Mouse (Mus musculus): ENCODE measurements at regions not wholly inside any gene's neighbourhood (a gene's known extent, or its start where the extent isn't known, plus 50 kb on each side); places are given as distances from the start of the nearest gene placed in this dataset.

DNA sequence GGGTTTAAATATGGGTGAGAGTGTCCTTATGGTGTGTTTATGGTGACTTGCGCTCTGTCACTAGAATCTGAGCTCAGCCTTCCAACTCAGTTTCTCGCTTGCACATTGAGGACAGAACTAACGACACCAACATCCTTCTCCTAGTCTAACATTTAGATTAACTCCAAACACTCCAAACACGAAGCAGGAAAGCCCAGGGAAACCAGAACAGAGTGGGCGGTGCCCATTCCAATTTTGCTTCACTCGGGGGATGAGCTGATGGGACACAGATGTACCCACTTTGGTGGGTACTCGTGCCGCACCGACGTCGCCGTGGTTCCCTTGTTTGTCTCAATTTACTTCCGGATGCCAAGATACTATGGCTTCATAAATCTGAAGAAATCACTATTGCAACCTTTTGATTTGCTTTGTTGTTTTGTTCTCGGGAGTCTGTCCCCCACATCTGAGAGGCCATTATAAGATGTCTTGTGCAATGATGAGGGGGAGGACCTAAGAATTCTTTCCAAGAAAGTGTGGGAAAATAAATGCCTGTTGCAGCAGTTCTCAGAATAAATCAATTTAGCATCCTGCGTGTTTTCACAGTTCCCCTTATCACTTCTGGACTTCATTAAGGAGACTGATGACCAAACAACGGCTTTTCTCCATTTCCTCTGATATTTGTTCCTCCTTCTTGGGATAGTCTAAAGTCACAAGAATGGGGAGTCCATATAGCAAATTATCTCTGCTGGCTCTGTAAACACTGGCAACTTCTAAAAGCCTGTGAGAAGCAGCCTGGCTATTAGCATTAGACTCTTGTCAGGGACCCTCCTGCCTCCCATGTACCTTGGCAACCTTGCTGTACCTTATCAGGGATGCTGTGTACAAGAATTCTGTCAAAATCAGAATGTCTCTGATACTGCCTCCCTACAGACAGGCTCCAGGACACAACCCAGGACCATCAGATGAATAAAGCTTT lies 96.2 kb upstream of the Klf9 start:
- peak; percentile 74 for DNase-seq (ENCODE audit: low spot score)

DNA sequence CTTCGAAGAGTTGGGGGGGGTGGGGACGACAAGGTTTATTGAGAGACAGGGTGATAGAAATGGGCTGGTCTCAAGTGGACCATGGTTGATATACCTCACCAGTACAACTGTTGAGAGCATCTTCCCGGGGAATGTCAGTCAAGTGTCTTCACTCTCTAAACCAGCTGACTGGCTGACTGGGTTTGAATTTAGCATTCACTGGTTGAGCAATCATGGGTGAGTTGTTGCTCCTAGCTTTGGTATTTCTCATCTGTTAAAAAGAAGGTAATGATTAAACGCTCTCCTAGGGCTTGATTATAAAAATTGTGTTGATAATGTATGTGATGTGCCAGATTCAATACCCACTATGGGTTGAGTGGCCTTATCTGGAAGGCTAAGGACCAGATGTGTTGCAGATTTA lies 89.6 kb upstream of the Klf9 start:
- DNase-seq (ENCODE audit: low spot score), result no peak

DNA sequence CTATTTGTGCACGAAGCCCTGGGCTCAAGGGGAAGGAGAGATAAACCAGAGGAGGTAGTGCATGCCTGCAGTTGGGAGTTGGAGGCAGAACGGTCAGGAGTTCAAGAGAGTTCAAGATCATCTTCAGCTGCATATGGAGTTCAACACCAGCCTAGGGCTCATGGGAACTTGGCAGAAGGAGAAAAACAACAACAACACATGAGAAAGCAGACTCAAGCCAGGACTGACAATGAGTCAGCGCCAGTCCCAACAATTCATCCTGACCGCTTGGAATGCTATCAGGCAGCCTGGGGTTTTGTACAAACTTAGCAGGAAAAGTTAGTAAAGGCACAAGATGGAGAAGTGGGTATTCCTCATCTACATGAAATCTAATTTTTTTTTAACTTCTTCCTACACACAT lies 86.6 kb upstream of the Klf9 start:
- peak; percentile 87 for DNase-seq (ENCODE audit: low spot score)

DNA sequence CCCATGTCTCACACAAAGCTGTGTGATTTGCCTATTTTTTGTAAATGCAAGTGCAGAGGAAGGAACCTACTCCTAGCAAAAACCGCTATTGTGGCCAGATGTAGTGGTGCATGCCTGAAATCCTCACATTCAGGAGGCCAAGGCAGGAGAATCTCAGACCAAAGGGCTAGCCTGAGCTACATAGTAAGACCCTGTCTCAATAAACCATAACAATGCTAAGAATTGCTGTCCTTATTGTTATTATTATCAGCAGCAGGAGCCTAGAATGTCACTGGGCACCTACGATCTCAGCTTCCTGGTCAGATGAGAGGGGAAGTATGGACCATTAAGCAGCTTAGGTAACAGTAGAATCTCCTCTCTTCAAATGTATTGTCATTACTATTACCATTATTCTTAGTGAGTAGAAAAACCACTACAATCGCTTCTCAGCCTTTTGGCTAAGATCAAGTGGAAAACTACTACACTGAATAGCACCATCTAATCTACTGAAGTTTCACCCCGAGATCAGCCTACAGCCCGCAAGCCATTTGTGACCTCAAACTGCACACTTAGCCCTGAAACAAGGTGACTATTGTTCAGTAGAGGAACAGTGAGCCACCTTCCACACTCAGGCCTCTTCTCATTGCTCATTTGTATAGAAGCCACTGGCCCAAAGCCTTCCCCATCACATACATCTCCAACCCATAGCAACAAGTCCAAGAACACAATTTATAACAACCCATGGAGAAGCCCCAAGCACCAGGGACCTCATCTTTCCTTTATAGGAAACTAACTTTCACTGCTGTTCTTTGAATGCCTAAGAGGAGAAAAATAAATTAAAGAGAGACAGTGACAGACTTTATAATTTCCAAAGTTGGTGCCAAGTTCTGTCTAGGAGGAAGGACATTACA lies 84.9 kb upstream of the Klf9 start:
- no peak for DNase-seq (ENCODE audit: low spot score)

DNA sequence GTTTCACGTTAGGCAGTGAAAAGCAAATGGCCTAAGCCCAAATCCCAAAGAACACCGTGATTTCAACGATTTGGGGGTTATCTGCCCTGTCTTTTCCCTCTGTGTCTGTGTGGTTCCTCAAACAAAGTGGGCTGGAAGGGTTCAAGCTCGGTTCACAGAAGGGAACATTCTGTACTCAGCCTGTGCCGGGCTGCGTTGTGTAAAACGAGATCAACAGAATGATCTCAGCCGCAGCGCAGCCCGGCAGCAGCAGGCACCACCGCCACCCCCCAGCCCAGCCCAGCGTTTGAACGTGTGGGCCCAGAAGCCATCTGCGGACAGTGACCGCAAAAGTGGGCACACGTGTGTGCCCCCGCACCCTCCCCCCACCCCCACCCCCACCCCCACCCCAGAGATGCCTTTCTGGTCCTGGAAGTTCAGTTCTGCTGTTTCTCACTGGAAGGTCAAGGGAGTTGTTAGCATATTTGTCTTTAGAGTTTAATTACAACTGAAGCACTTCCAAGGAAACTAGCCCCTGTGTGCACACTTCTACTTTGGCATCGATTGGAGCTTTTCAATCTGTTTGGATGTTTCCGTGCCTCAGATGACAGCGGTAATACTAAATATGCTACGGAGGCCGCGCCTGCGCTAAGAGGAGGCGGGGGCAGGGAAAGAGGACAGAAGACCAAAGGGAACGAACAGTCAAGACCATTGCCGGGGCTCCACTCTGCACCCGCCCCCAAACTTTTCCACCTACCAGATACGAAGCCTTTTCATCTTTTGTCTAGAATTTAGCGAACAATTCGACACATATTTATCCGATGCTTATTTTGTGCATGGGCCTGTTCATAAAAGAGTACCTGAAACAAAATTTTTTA lies 83.9 kb upstream of the Klf9 start:
- DNase-seq (ENCODE audit: low spot score), result no peak

DNA sequence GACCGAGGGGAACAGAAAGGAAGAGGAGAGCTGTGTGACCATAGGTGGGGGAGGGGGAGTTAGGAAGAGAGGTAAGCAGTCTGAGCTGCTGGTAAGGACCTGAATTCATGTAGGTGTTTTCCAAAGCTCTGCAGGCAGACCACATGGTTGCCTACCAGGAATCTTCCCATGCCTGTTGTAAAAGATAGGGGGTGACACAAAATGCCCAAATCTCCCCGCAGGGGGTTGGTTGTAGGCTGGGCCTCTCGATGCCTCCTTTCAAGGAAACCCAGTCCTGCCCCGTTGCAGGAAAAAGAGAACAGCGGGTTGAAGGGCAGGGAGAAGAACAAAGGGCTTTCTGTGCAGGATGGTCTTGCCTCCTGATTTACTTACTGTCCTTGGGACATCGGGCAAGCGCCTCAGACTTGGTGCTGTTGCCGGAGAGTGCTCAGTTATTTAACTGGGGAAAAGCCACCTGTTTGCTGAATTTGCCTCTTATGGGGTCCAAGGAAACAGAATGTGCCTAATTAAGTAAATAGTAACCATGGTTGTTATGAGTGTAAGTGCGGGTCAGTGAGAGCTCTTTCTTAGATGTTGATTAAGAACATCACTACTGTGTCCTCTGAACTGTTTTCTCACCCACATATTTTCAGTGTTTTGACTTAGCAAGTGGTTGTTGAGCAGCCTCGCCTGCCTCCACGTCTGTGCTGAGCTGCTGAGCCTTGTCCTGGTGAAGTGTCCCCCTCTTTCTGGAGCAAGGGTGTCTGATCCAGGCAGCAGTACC lies 83.1 kb upstream of the Klf9 start:
- DNase-seq (ENCODE audit: low spot score), result no peak

DNA sequence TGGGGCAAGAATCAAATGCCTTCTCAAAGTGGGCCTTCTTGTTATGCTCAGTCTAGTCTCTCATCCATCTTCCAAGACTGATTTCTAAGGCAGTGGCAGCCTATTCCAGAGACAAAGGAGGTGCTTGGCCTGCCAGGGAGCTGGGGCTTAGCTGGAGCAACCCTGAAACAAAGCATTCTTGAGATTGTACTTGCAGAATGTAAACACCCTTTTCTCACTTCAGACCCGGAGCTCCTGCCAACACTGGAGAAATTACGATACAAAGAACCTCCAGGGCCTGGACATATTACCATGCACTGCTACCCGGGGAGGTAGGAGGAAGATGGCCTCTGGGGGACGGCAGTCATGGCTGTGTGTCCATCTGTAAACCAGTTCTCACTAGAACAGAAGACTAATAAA lies 82.5 kb upstream of the Klf9 start:
- DNase-seq (ENCODE audit: low spot score), result peak; percentile 35

DNA sequence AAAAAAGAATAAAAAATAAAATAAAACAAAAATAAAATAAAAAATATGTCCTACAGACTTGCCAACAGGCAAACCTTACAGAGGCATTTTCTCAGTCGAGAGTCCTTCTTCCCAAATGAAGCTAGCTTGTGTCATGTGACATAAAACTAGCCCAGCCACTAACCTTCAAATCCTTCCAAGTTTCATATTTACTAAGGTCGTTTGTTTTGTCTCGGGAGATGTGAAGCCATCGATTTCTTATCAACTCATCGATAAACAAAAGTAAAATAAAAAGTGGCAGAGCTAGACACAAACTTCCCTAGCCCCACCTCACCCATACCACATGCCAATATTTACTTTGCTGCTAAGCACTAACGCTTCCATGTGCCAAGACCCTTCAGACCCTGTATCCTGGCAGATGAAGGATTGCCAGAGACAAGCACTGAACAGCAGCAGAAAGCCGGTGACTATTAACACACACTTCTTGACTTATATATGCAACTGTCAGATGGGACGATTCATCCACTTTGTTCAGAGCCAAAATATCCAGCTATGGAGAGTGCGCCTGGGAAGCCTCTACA lies 79.9 kb upstream of the Klf9 start:
- DNase-seq (ENCODE audit: low spot score), result no peak

DNA sequence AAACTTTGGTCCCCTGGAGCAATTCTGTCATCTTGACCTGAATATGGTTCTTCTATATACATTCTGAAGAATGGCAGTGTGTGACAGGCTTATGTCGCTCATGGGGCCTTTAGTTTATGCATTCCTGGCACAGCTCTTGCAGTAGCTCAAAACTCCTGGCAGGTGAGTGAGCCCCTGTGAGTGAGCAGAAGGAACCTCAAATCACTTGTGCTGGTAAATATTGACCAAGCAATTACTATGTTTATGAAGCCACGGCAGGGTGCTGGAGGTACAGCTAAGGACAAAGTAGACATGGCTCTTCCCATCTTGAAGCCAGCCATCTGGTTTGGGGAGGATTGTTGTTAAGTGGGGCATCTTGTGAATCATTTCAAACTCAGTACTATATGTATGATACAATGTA lies 79.1 kb upstream of the Klf9 start:
- no peak for DNase-seq (ENCODE audit: low spot score)

DNA sequence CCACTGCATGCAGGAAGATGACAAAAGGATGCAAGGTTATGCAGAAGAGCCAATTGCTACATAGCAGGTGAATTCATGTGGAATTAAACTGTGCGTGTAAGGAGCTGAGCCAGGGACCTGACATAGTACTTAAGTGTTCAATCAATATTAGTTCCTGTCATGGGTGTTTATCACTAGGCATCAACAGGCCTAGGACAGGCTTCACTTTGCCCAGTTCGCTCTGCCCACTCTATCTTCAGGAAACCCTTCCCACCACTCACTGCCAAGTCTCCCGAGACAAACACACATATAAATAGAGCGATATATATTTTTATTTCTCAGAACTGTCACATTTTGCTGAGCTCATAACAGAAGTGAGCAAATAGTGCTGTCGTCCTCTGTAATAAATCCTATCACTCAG lies 78.2 kb upstream of the Klf9 start:
- no peak for DNase-seq (ENCODE audit: low spot score)

DNA sequence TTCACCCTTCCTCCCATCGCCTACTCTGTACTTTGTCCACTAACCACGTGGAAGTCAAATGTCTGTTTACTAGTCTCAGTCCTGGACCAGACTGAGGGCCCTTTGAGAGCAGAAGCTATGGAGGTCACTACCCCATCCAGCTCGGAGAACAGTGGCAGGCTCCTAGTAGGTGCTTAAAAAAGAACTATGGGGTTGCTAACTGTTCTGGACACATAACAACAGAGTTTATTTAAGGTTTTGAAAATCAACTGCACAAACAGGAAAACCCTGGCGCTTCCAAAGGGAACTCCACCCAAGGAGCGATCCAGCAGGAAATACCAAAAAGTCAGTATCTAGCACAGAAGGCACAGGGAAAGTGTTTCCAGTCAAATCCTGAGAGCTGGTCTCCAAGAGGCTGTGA lies 75.5 kb upstream of the Klf9 start:
- peak; percentile 68 for DNase-seq (ENCODE audit: low spot score)

DNA sequence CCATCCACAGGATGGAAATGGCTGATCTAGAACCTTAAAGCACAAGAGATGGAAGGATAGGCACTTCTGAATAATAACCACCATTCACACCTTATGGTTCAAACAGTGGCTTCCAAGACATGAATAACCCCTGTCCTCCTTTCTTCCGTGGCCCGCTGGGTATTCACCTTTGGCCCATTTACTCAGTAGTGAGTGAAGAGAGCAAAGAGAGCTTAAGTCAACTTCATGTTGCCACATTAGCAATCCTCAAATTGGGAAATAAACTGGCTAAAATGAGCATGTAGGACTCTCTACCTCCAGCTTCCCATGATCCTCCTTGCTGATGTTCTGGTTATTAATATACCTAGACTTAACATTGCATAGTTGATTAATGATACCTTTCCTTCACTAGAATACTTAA lies 74.3 kb upstream of the Klf9 start:
- peak; percentile 55 for DNase-seq (ENCODE audit: low spot score)

DNA sequence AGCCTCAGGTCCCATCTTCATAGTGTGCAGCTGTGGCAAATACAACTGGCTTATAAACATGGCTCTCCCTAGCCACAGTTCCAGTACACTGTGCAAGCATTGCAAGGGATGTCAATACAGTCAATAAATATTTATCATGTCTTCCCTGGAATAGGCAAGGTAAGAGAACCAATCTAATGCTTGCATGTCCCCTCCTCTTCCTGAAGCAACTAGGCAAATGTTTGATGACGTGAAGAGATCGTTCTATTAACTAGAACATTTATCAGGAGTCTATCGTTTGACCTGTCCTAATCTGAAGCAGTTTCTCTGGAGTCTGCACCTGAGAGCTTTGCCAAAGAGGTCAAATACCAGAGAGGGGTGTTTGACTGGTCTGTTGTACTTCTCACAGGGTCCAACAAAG lies 72.4 kb upstream of the Klf9 start:
- DNase-seq (ENCODE audit: low spot score), result no peak

DNA sequence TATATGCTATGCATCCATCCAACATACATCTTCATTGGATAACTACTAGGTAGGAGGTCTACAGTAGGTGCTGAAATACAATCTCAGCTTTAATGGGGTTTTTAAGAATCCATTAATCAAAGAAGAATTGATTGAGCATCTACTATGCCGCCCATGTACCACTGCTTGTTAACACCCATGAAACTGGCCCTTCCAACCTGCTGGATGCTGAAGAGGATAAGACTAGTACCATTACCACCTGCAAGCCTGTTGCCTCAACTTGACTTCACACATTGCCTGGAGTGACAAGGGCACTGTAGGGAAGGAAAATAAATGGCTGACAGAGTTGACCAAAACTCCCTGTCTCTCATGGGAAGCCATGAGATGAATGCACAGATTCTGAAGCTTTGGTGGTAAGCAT lies 71.4 kb upstream of the Klf9 start:
- DNase-seq (ENCODE audit: low spot score), result no peak

DNA sequence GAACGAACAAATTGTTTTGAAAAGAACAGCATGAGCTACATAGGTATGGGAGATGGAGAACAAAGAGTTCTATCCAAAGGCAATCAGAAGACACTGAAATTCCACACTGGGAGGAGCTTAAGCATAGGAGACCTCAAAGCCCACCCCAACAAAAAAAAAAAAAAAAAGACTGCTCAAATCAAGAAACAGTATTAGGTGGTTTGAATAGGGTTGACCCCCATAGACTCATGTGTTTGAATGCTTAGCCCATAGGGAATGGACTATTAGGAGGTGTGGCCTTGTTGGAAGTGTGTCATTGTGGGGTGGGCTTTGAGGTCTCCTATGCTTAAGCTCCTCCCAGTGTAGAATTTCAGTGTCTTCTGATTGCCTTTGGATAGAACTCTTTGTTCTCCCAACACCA lies 70.0 kb upstream of the Klf9 start:
- DNase-seq (ENCODE audit: low spot score), result no peak

DNA sequence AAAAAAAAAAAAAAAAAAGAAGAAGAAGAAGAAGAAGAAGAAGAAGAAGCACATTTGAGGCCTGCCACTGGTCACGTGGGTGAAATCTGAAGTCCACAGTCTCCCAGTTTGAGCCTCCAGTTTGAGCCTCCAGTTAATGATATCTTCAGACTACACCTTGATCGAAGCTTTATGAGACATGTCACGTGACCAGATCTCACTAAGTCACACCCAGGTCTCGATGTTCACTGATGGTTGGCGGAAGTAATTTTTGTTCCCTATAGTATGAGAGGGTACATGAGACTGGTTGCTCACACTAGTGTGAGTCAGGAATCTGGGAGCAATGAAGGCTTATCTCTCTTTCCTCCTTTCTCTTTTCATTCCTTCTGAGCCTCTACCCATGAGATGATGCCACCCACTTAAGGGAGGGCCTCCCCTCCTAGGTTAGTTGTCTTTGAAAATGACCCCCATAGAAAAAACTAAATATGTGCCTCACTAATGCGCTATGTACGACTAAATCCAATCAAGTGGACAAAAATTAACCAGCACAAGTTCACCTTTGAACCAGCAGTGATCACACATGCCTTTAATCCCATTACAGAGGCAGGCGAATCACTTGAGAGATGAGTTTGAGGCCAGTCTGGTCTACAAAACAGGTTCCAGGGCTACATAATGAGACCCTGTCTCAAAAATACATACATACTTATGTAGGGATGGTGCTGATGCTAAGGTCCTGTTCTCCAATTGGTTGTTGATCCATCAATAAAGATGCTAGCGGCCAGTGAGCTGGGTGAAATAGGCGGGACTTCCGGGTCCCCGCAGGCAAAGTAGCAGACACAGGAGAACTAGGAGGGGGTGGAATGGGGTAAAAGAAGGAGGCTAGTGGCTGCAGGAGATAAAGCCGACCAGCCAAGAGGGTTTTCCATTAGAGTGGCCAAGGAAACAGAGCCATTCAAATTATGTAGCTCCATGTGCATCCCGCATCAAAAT lies 66.1 kb upstream of the Klf9 start:
- no peak for DNase-seq (ENCODE audit: low spot score)

DNA sequence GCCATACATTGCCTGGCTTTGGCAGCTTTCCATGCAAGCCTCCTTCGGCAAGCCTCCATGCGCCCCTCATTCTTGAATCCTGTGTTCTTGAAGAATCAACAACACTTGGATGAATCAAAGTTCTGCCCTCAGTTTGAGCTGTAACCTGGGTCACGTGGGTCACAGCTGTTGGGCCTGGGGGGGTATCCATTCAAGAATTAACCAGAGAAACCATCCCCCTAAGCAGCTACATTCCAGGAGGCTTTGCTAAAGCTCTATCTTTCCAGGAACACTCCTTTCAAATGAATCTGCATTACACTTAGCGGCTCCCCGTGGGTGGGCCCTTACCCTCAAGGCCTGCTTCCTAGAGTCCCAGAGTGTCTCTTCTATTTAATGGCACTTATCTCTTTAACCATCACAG lies 65.2 kb upstream of the Klf9 start:
- no peak for DNase-seq (ENCODE audit: low spot score)

DNA sequence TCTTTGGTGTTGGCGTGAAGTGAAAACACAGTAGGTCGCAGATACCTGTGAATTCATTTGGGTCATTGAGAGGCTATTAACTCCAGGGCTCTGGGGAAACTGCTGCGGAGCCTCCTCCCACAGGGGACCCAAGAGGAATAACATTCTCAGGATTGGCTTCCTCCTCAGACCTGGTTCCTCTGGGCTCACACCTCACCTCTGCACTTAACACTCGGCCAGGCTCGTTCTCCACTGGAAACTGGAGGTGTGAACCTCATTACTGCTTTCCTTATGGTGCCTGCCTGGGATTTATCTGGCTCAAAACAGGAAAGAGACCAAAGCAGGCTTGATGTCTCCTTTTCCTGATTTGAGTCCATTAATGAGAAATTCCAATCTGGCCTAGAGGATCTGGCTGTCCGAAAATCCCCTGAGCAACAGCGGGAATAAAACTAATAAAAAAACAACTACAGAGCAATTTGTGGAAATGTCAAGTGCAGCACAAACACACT lies 55.8 kb upstream of the Klf9 start:
- DNase-seq (ENCODE audit: low spot score), result no peak

DNA sequence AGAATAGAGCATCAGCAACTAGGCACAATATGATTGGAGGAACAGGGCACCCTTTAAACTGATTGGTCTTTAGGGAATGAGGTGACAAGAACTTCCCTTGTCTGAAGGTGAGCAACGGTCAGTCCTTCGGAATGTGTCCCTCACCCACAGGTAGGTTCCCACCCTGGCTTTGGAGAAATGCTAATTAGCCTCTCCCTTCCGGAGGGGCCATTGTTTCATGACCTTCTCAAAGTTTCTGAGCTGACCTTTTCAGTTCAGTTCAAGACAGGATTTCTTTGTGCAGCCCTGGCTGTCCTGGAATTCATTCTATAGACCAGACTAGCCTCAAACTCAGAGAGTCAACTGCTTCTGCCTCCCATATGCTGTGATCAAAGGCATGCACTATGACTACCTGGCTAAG lies 53.5 kb upstream of the Klf9 start:
- no peak for DNase-seq (ENCODE audit: low spot score)

DNA sequence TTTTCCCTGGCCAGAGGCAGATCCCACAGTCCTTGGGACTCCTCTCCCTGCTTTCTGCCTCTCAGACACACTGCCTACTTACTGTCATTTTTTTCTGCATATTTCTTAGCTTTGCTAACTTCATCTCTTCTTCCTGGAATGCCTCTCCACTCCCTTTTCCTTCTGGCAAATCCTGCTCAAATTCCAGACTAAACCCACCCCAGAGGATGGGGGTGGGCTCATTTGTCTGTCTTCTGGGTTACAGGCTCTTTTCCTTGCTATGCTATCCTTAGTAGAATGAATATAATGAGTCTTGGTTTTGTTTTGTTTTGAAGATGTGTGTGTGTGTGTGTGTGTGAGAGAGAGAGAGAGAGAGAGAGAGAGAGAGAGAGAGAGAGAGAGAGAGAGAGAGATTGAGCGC lies 51.9 kb upstream of the Klf9 start:
- no peak for DNase-seq (ENCODE audit: low spot score)

Data from adipocyte (in vitro differentiated cells).